Mouse (Mus musculus) left cerebral cortex, adult 11 months (tissue): ENCODE results near the gene Tceal1.

Experiments used
- DNase-seq: peaks from one replicate; pipeline ENCODE4 v3.0.0; 2022; ENCODE audit warnings: low spot score

The Tceal1 gene

GRCm38 (mm10) chrX:136755464-136755863, 47.7 kb downstream of the Tceal1 start:
- DNase-seq = no peak
